Mouse (Mus musculus) G1E-ER4 (cell line): ENCODE data around the gene D430041D05Rik. TPM values are rescaled to one million over a fixed set of nuclear protein-coding genes. Genes with fewer than 3 reads are reported as not detected.

ENCODE experiments used
- GATA1 ChIP-seq: IDR thresholded peaks from one replicate; pipeline ENCODE4 v1.8.0; 2012; ENCODE audit warnings: low read length, inconsistent platforms
- polyA plus RNA-seq: library from polyadenylated mRNA; stranded (reverse); fragments of >175 nt; gene quantifications from 2 replicates; pipeline ENCODE4 v1.2.3, GENCODE M21; 2012

Gene D430041D05Rik
- polyA plus RNA-seq, 1 experiment: 0.08 TPM

GRCm38 (mm10) chr2:104200211-104200610 is 210.6 kb downstream of the D430041D05Rik start:
- no peak for TF ChIP-seq GATA1

DNA sequence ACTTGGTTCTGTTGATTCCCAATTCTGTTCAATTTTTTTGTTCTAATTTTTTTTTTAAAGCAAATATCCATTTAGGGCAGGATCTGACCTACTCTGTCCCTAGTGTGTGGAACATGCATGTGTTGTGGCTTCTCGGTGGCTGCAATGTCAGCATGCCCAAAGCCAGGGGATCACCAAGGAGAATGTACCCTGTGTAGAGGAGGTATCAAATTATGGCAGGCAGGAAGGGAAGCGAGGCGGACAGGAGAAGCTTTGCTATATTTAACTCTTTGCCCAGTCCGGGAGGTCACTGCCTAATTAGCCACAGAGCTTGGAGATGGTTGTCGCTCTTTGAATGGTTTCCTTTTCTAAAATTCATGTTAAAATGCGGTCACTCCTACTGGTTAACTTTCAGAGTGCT is 212.6 kb downstream of the D430041D05Rik start:
- no peak for TF ChIP-seq GATA1

GRCm38 (mm10) chr2:104197281-104197680 is 213.5 kb downstream of the D430041D05Rik start:
- TF ChIP-seq GATA1: no peak

DNA sequence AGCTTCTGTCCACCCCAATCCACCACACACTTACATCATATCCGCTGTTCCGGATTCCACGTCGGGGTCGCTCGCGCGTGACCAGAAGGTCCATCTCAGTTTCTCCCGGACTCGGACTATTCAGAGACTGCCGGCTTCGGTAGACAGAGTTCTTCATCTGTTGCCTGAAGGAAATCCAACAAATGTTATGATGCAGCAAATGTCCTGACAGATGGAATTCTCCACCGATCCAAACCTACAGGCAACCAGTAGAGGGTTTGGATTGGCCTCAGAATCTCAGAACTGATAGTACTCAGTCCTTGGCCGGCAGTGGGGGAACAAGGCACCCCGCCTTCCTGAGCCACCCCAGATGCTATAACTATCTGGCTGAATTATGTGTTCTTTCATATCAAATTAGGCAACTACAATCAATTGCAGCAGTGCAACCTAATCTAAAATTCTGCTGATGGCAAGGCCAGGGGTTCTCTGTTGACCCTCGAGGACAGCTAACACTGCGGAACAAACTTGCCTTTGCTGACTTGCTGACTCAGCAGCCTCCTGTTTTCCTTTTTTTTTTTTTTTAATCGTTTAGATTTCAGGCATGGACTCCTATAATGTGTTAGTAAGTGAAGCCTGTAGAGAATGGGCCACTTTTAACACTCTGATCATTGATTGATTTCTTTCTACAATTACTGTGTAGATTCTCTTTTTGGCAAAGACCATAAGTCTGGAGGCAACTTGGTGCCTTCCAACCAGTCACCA is 218.2 kb downstream of the D430041D05Rik start:
- no peak for TF ChIP-seq GATA1

DNA sequence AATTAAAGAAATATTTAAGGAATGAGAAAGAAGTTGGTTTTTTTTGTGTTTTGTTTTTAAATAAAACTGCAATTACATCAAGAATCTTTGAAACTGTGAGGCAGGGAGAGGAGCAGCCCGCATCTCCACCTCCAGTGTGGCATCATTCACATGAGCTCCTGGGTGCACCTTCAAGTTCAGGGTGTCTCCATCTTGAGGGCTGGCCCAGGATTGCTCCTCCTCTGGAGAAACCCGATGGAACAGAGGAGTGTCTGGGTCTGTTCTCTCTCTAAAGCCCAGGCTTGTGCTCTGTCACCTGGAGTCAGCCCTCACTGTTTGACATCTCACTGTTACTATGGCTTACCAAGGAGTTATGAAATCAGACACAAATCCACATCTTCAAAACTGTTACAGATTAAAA is 219.1 kb downstream of the D430041D05Rik start:
- no peak for TF ChIP-seq GATA1

DNA sequence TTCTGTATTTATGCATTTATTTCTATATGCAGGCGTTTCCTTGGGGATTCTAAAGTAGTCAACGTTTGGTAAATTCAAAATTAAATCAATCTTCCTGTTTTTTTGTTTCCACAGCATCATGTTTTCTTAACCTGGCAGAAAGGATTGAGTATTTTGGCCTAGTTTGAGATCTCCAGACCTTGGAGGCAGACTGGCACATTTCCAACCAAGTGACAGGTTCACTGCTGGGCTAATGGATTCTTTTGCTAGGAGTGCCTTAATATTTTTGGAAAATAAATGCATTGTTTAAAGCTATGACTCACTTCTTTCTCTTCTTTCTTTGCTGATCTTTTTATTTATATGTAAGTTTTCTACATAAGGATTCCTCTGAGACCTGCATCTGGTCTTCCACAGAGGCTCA is 222.0 kb downstream of the D430041D05Rik start:
- TF ChIP-seq GATA1: no peak

DNA sequence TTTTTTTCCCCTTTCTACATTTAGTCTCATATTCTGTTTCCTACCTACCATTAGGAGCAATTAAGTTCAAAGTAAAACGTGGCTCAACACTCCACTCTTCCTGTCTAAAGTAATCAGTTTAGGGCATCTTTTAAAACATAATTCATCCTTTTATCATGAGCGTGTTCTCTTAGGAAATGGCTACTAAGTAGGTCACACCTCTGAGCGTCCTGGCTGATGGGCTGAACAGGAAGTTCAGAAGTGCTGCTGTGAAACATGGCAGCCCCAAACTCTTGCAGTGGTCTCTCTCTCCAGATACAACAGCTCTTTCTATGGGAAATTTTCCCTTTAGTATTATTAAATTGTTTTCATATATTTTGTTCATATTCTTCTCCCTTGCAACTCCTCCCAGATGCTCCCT is 223.7 kb downstream of the D430041D05Rik start:
- no peak for TF ChIP-seq GATA1

GRCm38 (mm10) chr2:104185616-104186015 is 225.2 kb downstream of the D430041D05Rik start:
- TF ChIP-seq GATA1: no peak

DNA sequence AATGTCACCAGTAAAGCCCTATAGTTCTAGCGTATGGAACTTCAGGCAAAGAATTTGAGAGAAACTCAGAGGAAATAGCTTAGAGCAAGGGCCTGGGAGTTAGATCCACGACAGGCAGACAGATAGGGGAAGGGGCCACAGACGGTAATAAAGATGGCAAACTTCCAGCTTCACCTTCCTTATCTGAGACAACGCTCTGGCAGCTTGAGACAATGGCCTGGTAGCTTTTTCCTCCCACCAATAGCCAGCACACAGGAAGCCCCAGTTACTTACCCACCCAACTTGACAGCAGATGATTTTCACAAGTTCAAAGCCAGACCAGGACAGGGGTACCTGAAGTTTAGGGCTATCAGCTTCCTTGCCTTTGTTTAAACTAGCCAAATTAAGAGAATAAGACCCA is 226.5 kb downstream of the D430041D05Rik start:
- TF ChIP-seq GATA1: no peak

- TF ChIP-seq GATA1: no peak
These were observed 227.5 kb downstream of the D430041D05Rik start for GRCm38 (mm10) chr2:104183246-104183845.

DNA sequence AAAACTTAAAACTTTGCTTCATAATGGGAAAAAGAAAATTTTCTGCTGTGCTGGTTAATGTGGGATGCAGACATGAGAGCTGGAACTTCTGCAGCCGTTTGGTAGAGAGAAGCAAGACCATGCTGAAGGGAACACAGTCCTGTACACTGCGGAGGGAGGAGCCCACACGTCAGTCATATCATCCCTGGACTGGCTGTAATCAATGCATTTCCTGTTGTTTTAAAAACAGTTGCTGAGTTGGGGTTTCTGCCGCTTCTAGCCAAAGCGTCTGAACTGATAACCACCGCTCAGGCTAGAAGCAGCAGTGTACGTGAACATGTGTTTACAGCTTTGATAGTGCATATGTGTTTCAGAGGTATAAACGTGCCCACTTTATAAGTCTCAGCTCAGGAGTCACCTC is 231.2 kb downstream of the D430041D05Rik start:
- TF ChIP-seq GATA1: no peak

DNA sequence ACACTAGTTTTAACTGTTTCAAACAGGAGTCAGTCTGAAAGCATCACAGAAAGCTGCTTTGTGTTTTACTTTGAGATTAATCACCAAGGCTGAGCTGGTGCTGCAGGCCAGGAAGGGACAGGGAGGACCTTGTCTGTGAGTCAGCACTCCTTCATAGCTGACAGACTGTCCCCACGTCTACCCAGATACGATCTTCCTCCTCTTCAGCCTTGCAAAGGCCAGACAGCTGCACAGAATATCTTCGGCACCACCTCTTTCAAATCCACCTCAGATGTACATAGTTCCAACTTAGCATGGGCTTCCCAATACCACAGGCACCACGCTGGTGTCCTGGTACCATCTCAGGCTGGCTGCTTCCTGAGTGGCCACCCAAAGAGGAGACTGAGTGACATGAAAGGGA is 232.6 kb downstream of the D430041D05Rik start:
- no peak for TF ChIP-seq GATA1

DNA sequence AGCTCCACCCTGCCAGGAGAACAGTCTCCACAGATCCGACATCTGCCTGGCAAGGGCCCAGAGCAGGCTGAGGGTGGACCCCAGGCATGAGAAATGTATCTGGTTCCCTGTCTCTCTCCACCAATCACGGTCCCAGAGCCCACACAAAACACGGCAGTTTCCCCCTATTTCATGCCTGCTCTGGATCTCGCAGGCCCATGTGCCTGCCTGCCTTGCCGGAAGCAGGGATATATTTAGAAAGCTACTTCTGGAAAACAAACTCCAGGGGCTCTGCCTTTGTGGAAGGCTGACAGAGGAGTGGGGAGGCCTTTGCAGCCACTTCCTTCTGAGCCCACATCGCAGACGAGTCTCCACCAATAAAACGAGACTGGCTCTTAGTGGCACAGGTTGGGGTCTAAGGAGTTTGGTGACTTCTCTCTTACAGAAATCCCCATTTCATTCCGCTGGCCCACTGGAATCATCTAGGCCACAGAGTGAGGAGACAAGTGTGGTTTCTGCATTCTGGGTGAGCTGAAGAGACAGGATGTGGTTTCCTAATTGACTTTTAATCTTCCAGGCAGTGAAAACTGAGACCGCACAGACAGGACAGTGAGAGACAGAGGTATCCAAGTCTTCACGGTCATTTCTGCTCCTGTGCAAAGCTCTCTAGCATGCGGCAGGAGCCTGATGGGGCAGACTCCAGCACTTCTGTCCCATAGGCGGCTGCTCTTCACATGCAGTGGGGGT is 233.7 kb downstream of the D430041D05Rik start:
- no peak for TF ChIP-seq GATA1

GRCm38 (mm10) chr2:104176166-104176978 is 234.4 kb downstream of the D430041D05Rik start:
- TF ChIP-seq GATA1: no peak

GRCm38 (mm10) chr2:104175476-104176165 is 235.2 kb downstream of the D430041D05Rik start:
- no peak for TF ChIP-seq GATA1

DNA sequence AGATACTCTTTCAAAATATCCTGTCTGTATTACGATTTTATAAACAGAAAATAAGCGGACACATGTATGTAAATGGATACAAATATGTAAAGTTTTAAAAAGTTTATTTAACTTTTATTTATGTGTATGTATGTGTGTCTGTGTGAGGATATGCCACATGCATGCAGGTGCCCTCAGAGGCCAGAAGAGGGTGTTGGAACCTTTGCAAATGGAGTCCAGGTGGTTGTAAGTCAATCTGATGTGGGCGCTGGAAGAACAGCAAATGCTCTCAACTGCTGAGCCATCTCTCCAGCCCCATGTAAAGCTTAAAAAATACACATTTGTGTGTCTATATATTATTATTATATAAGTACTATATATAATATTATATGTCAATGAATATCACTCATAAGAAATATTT is 237.4 kb downstream of the D430041D05Rik start:
- no peak for TF ChIP-seq GATA1
